Mouse (Mus musculus) C2C12 (cell line): ENCODE data around the gene Tmem255a. TPM values are rescaled to one million over a fixed set of nuclear protein-coding genes. Genes with fewer than 3 reads are reported as not detected.
"Not testable (repeated sequence)": the region's sequence is repeated elsewhere in the genome, so short reads cannot be mapped to it uniquely, and the experiment has no call there.

ENCODE experiments used
- H3K27me3 ChIP-seq: one replicate; pipeline ENCODE4 v1.6.1; 2011; ENCODE audit not compliant: control insufficient read depth, insufficient read depth, insufficient read length
- H3K36me3 ChIP-seq: one replicate; pipeline ENCODE4 v1.6.1; 2011; ENCODE audit not compliant: control insufficient read depth, insufficient read depth
- H3K4me3 ChIP-seq: one replicate; pipeline ENCODE4 v1.5.1; 2011; ENCODE audit warnings: mild to moderate bottlenecking, control low read depth; ENCODE audit not compliant: poor library complexity, insufficient read depth, severe bottlenecking
- H3K79me2 ChIP-seq: one replicate; pipeline ENCODE4 v1.6.1; 2011; ENCODE audit not compliant: control insufficient read depth, insufficient read depth
- H3K79me3 ChIP-seq: one replicate; pipeline ENCODE4 v1.6.1; 2011; ENCODE audit warnings: low read depth, control low read depth
- H3ac ChIP-seq: one replicate; pipeline ENCODE3; 2011; ENCODE audit warnings: low read depth; ENCODE audit not compliant: control insufficient read depth, insufficient read length
- CEBPB ChIP-seq: IDR thresholded peaks from one replicate; pipeline ENCODE4 v1.6.1; 2011; ENCODE audit warnings: low read depth, mild to moderate bottlenecking, control low read depth, moderate library complexity
- CTCF ChIP-seq: IDR thresholded peaks from one replicate; pipeline ENCODE4 v1.5.1; 2011; ENCODE audit not compliant: control insufficient read depth, insufficient read depth, insufficient read length
- FOSL1 ChIP-seq: IDR thresholded peaks from one replicate; pipeline ENCODE4 v1.8.0; 2011; ENCODE audit warnings: mild to moderate bottlenecking, low read length; ENCODE audit not compliant: poor library complexity, insufficient read depth, severe bottlenecking
- MAX ChIP-seq: IDR thresholded peaks from one replicate; pipeline ENCODE4 v1.6.1; 2011; ENCODE audit warnings: mild to moderate bottlenecking, control low read depth
- MYOD1 ChIP-seq: IDR thresholded peaks from one replicate; pipeline ENCODE4 v1.6.1; 2011; ENCODE audit warnings: low read depth; ENCODE audit not compliant: control insufficient read depth, insufficient read length
- MYOG ChIP-seq: IDR thresholded peaks from one replicate; pipeline ENCODE4 v1.6.1; 2011; ENCODE audit not compliant: control insufficient read depth, insufficient read length; ENCODE audit errors: extremely low read depth
- USF1 ChIP-seq: IDR thresholded peaks from one replicate; pipeline ENCODE4 v1.6.1; 2011; ENCODE audit warnings: low read depth, mild to moderate bottlenecking, control low read depth, moderate library complexity
- microRNA-seq: library from miRNA; unstranded; fragments of <30 nt; microRNA quantifications from one replicate; pipeline ENCODE4, GENCODE M21; 2019; ENCODE audit warnings: borderline microRNAs expressed
- polyA plus RNA-seq: library from polyadenylated mRNA; unstranded; fragments of >200 nt; fragmentation: generic; extraction: Trizol; gene quantifications from one replicate; pipeline ENCODE4 v1.2.1, GENCODE M21; 2012; ENCODE audit warnings: missing spikeins

Tmem255a gene
- polyA plus RNA-seq, 1 experiment: 0.06 TPM

DNA sequence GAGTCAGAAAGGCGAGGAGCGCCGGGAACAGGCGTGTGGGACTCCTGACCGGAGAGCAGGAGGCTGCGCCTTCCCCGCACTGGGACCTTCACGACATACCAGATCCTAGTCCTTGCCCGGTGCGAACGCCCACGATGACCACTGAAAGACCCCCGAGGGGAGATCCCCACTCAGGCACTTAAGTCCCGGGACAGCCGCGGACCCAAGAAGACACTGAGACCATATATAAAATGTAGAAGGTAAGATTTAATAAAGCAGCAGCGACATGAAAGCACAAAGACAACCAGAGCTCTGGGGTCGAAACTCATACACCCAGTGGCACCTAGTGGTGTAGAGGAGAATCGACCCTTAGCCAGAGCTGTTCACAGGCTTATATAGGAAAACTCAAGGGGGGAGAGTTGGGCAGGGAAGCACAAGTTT is 72.3 kb downstream of the Tmem255a start:
- H3K4me3 ChIP-seq, H3K27me3 ChIP-seq, H3K36me3 ChIP-seq, H3ac ChIP-seq, H3K79me3 ChIP-seq, H3K79me2 ChIP-seq: not testable (repeated sequence)
- peak; percentile 3 for TF ChIP-seq CTCF

- no peak overlapping the region for H3K4me3 ChIP-seq
- no peaks in the 10 kb centered on the region for H3K36me3 ChIP-seq
- H3K27me3 ChIP-seq: no peaks in the 10 kb centered on the region
- no peak overlapping the region for H3ac ChIP-seq
- TF ChIP-seq MAX (no peak), MYOD1 (no peak), CTCF (no peak), CEBPB (no peak), FOSL1 (no peak), MYOG (no peak), USF1 (no peak)
- H3K79me2 ChIP-seq: no peaks in the 10 kb centered on the region
- H3K79me3 ChIP-seq: no peaks in the 10 kb centered on the region
Measured at GRCm38 (mm10) chrX:38166592-38166991, 85.6 kb downstream of the Tmem255a start.

- TF ChIP-seq MYOG: no peak
- no peak for TF ChIP-seq MYOD1
- no peak for TF ChIP-seq USF1
- TF ChIP-seq CEBPB: no peak
- TF ChIP-seq CTCF: no peak
- TF ChIP-seq MAX: no peak
- no peak for TF ChIP-seq FOSL1
- H3K4me3 ChIP-seq: no peak overlapping the region
- H3ac ChIP-seq: no peak overlapping the region
- no peaks in the 10 kb centered on the region for H3K79me3 ChIP-seq
- H3K27me3 ChIP-seq: no peaks in the 10 kb centered on the region
- H3K79me2 ChIP-seq: no peaks in the 10 kb centered on the region
- H3K36me3 ChIP-seq: no peaks in the 10 kb centered on the region
Measured at GRCm38 (mm10) chrX:38166064-38166463, 86.2 kb downstream of the Tmem255a start.

- H3K79me2 ChIP-seq: no peaks in the 10 kb centered on the region
- no peak overlapping the region for H3ac ChIP-seq
- no peaks in the 10 kb centered on the region for H3K36me3 ChIP-seq
- H3K79me3 ChIP-seq: no peaks in the 10 kb centered on the region
- no peaks in the 10 kb centered on the region for H3K27me3 ChIP-seq
- H3K4me3 ChIP-seq: no peak overlapping the region
- no peak for TF ChIP-seq MYOG
- TF ChIP-seq MYOD1: no peak
- no peak for TF ChIP-seq CEBPB
- no peak for TF ChIP-seq MAX
- TF ChIP-seq FOSL1: no peak
- TF ChIP-seq USF1: no peak
- no peak for TF ChIP-seq CTCF
Measured at GRCm38 (mm10) chrX:38165315-38165714, 86.9 kb downstream of the Tmem255a start.

DNA sequence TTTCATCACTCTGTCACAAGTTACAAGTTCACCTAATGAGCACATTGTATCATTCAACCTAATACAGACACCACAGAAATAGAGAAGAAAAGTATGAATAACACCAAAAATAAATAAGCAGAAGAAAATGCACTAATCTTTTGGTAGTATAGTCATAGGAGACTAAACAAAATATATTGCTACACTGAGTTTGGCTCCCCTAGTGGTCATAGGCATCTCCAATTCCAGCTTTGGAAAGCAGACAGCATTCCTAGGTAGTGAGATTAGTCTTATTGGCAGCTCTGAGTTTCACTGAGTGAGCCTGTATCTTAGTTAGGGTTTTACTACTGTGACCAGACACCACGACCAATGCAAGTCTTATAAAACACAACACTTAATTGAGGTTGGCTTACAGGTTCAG is 93.1 kb downstream of the Tmem255a start:
- Histone ChIP-seq H3K27me3 (no peaks in the 10 kb centered on the region), H3K79me3 (no peaks in the 10 kb centered on the region), H3ac (no peak overlapping the region), H3K4me3 (no peak overlapping the region), H3K36me3 (no peaks in the 10 kb centered on the region), H3K79me2 (no peaks in the 10 kb centered on the region)
- TF ChIP-seq CTCF: no peak

Small RNA genes within 50 kb of the gene (microRNA-seq; reads per million reads assigned to microRNA genes)
- 1.7 reads per million, percentile 37 among the genes with 10 or more reads in this experiment for gene Mir3110

Other genes starting within 250 kb of the Tmem255a start
- gene Btg1-ps1, start 233.6 kb downstream of the Tmem255a start, polyA plus RNA-seq: not detected
- not detected for gene Btg1-ps2, start 209.3 kb downstream of the Tmem255a start, polyA plus RNA-seq
- gene Rhox10, start 186.0 kb downstream of the Tmem255a start, polyA plus RNA-seq: not detected
- not detected for gene Rhox11, start 167.3 kb downstream of the Tmem255a start, polyA plus RNA-seq
- not detected for gene Rhox12, start 141.5 kb downstream of the Tmem255a start, polyA plus RNA-seq
- gene Rhox13, start 131.2 kb downstream of the Tmem255a start, polyA plus RNA-seq: not detected
- 2.7 TPM for gene Zbtb33, start 62.6 kb downstream of the Tmem255a start, polyA plus RNA-seq
- gene Atp1b4, start 63.7 kb upstream of the Tmem255a start, polyA plus RNA-seq: 0.01 TPM
- 50.8 TPM for gene Lamp2, start 204.0 kb upstream of the Tmem255a start, polyA plus RNA-seq